Mouse (Mus musculus) adrenal gland, postnatal 10 days (tissue): ENCODE measurements at regions not wholly inside any gene's neighbourhood (a gene's known extent, or its start where the extent isn't known, plus 50 kb on each side); places are given as distances from the start of the nearest gene placed in this dataset.

ENCODE experiments used
- DNase-seq: peaks from one replicate; pipeline ENCODE4 v3.0.0; 2021; ENCODE audit warnings: mixed read lengths

- no peak for DNase-seq
These were observed 309.1 kb upstream of the Brinp3 start for GRCm38 (mm10) chr1:146185444-146185843.

GRCm38 (mm10) chr1:146211646-146212045 is 282.9 kb upstream of the Brinp3 start:
- DNase-seq, result no peak

GRCm38 (mm10) chr1:146231487-146232466 is 262.8 kb upstream of the Brinp3 start:
- DNase-seq, result no peak

GRCm38 (mm10) chr1:146260400-146260799 is 234.2 kb upstream of the Brinp3 start:
- DNase-seq, result no peak

- no peak for DNase-seq
These were observed 195.5 kb upstream of the Brinp3 start for GRCm38 (mm10) chr1:146299031-146299430.

DNA sequence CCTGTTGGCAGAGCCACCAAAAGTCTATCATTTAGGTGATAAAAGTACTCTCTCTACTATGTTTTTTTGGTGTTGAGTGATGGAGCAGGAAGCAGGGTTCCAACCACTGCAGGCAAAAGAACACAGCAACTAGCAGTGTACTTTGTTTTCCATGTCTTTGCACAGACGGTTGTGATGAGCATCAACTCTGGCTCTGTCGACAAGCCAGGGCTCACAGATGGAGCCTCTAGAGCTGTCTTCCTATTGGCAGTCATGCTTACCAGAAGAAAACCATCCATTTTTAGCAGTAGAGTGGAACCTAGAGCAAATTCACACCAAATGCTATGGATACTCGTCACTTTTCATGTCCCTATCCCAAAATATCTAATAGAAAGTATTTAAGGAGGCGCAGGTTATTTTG is 182.0 kb upstream of the Brinp3 start:
- no peak for DNase-seq

DNA sequence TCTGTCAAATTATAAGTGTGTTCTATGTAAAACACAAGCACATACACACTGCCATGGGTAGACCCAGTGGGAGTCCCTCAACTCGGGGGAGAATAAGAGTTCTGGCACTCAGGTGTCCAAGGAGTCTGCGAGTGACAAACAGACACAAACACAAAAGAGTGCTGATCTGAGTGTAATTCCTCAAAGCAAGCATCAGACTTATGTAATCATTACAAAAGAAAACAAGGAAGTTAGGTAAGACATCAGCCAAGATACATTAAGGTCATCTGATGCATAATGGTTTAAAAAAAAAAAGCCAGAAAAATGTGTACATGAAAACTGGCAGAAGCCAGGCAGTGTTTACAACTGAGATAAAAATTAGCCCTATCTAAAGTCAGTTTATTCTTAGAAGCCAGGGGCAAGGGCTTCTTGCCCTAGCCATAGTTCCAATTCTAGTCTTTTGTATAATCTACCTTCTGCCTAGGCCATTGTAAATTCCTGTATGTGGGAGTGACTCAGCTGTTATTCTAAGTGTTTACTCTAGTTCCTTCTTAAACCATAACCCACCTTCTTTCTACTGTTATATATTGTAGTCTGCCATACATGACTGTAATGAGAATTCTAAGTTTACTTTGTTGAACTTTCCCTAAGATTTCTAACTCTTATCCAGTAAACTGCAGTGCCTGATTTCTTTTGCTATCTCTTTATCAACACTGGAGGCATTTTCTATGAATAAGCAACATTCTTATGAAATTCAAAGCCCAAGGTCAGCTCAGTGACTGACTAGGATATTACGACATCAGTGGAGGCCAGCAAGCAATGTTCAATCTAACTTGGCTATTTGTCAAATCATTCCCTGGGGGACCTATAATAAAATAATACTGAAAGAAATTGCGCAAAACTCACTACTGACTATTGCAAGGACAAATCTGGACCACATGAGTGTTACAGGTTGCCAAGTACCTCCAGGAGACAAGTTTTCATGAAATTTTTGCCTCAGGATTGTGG is 178.1 kb upstream of the Brinp3 start:
- peak; percentile 20 for DNase-seq

DNA sequence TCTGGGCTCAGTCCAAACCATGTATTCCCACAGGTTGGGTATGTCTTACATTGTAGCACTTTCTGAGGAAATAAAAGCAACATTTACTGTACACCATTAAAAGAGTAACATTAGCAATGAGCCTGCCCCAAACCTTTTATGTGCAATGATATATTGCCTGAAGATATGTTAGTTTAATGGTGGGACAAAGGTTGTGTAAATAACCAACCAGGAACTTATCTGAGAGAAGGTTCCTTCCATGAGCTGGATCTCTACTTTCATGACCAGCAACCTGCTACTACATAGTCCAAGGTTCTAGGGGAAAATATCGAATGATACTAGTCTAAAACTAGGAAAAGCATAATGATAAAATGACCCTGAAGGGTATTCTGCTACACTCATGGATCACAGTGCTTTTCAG is 172.5 kb upstream of the Brinp3 start:
- no peak for DNase-seq

GRCm38 (mm10) chr1:146322862-146323261 is 171.7 kb upstream of the Brinp3 start:
- no peak for DNase-seq

DNA sequence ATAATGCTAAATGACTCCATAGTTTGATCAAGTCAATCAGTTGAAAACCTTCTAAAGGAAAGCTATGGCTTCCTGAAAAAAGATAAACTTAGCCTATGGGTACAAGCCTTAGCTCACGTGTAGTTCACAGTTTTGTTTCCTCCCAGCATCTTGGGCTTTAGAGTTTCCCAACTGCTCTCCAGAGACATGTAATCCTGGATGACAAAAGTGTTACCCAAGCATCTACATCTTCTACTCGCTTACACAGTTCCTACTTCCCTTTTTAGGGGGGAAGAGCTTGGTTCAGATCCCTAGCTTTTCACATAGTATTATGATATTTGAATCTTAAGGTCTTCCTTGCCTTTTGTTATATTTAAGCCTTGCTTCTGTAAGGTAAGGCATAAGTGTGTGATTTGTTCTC is 157.5 kb upstream of the Brinp3 start:
- DNase-seq, result no peak

GRCm38 (mm10) chr1:146356964-146357363 is 137.6 kb upstream of the Brinp3 start:
- DNase-seq, result no peak

- no peak for DNase-seq
These were observed 136.3 kb upstream of the Brinp3 start for GRCm38 (mm10) chr1:146358301-146358700.

GRCm38 (mm10) chr1:146359632-146360031 is 134.9 kb upstream of the Brinp3 start:
- DNase-seq, result no peak

DNA sequence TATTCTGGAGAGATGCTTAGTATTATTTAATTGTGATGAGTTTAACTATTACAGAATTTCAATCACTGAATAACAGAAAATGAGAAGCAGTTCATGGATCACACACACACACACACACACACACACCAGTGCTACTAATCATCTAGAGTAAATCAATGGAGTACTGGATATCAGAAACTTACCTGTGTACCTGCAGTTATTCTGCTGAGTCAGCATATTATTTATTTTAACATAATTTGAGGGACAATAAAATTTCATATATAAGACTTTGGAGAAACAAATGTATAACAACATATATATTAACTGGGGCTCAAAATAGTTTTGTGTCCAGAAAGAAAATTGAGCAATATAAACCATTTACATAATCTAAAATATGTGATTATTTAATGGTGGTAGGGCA is 134.4 kb upstream of the Brinp3 start:
- DNase-seq, result no peak

- DNase-seq, result no peak
These were observed 130.8 kb upstream of the Brinp3 start for GRCm38 (mm10) chr1:146363777-146364176.
